Mouse (Mus musculus) erythroblast, embryonic 14.5 days (primary cell): Measurements from ENCODE around the gene Gbx1.

ENCODE experiments used
- GATA1 ChIP-seq: IDR thresholded peaks from 2 replicates; pipeline ENCODE4 v1.6.1; 2012; ENCODE audit warnings: low read length, inconsistent platforms, mixed read lengths
- TAL1 ChIP-seq: IDR thresholded peaks from 3 replicates; pipeline ENCODE4 v1.6.1; 2012; ENCODE audit warnings: low read length, inconsistent platforms, mixed read lengths

DNA sequence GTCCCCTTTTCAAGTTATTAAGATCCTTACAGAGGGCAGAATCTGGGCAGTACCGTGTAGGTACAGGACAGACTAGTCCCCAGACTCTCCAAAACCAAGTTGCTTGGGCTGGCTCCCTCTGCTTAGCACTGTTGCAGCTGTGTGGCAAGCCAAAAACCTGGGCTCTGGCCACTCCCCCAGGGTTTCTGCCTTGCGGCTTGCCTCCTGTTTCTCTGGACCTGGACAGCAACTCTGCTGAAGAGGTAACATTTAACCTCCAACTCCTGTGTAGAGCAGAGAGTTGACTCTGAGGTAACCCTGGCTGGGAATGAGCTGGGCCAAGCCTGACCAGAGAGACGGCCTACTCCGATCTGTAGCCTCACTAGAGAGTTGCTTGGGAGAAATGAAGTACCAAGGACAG is 24.2 kb downstream of the Gbx1 start:
- TF ChIP-seq GATA1 (no peak), TAL1 (no peak)
